Mouse (Mus musculus) embryonic fibroblast, embryonic 13.5 days (primary cell): ENCODE data around the gene Fars2.

Experiments
- CTCF ChIP-seq: IDR thresholded peaks from 2 replicates; pipeline ENCODE4 v1.5.1; 2011; ENCODE audit warnings: mild to moderate bottlenecking, control low read depth, low read length, moderate library complexity, borderline replicate concordance; ENCODE audit not compliant: insufficient read depth
- POLR2A ChIP-seq: IDR thresholded peaks from 2 replicates; pipeline ENCODE4 v1.6.1; 2011; ENCODE audit warnings: low read depth, mild to moderate bottlenecking, control low read depth, low read length, moderate library complexity

GRCm38 (mm10) chr13:36116520-36117142 lies 581 bp upstream of the Fars2 start:
- TF ChIP-seq POLR2A: no peak
- TF ChIP-seq CTCF: no peak
